Mouse (Mus musculus): Measurements from ENCODE around the gene Fam163b. TPM values are rescaled to one million over a fixed set of nuclear protein-coding genes. Genes with fewer than 3 reads are reported as not detected.

The Fam163b gene
- 0.25 and 0.39 TPM in 2 replicates for polyA plus RNA-seq (2016; fragmentation: Nextera tagmentation; extraction: Ambion mirVana)

GRCm38 (mm10) chr2:27141950-27142693 is at the start of gene Fam163b:
TSS of gene Fam163b (minus strand) at chr2:27142491.
- H3K27ac ChIP-seq, result peak within 1 kb of the TSS; percentile 67
- no peaks in the 10 kb centered on the region for H3K36me3 ChIP-seq
- H3K27me3 ChIP-seq (ENCODE audit: insufficient read depth, poor library complexity, severe bottlenecking), result peaks cover 67% of the 10 kb centered on the region
- H3K4me1 ChIP-seq, result peaks cover 9% of the 10 kb centered on the region
- DNase-seq (ENCODE audit: low spot score), result no peak
- H3K4me3 ChIP-seq, result peak within 1 kb of the TSS; percentile 66
- 1% methylated on average over 62 of the region's 62 CpGs for WGBS
- H3K9me3 ChIP-seq, result no peaks in the 10 kb centered on the region

- peak overlapping the region; percentile 47; the same call in 1 of the 2 replicates for H3K27ac ChIP-seq
- no peaks in the 10 kb centered on the region for H3K9me3 ChIP-seq
- DNase-seq (ENCODE audit: low spot score), result no peak
- no peak overlapping the region for H3K4me3 ChIP-seq
- no peaks in the 10 kb centered on the region for H3K36me3 ChIP-seq
- H3K4me1 ChIP-seq, result peaks cover 20% of the 10 kb centered on the region
- WGBS, result 64% methylated on average over 4 of the region's 4 CpGs
- peaks cover 31% of the 10 kb centered on the region for H3K27me3 ChIP-seq (ENCODE audit: insufficient read depth, poor library complexity, severe bottlenecking)
These were observed 47.7 kb upstream of the Fam163b start for GRCm38 (mm10) chr2:27189994-27190393.

- Histone ChIP-seq H3K9me3 (no peaks in the 10 kb centered on the region), H3K36me3 (no peaks in the 10 kb centered on the region), H3K4me3 (no peak overlapping the region), H3K4me1 (peaks cover 40% of the 10 kb centered on the region), H3K27ac (0 out of 2 replicates have a peak overlapping the region, but pooled peaks have one; percentile 17), H3K27me3 (ENCODE audit: insufficient read depth, poor library complexity, severe bottlenecking) (peaks cover 31% of the 10 kb centered on the region)
- DNase-seq (ENCODE audit: low spot score), result no peak
- 67% methylated on average over 6 of the region's 6 CpGs for WGBS
These were observed 45.2 kb upstream of the Fam163b start for GRCm38 (mm10) chr2:27187531-27187930.

- Histone ChIP-seq H3K36me3 (no peaks in the 10 kb centered on the region), H3K4me1 (peaks cover 74% of the 10 kb centered on the region), H3K4me3 (no peak overlapping the region), H3K27me3 (ENCODE audit: insufficient read depth, poor library complexity, severe bottlenecking) (peaks cover 13% of the 10 kb centered on the region; the same call in 1 of the 2 replicates), H3K27ac (peak overlapping the region; percentile 83), H3K9me3 (no peaks in the 10 kb centered on the region)
- DNase-seq (ENCODE audit: low spot score), result no peak
- 56% methylated on average over 12 of the region's 12 CpGs for whole genome bisulfite sequencing
These were observed 41.4 kb upstream of the Fam163b start for GRCm38 (mm10) chr2:27183734-27184133.

GRCm38 (mm10) chr2:27181907-27182306 is 39.6 kb upstream of the Fam163b start:
- peak overlapping the region; percentile 83 for H3K27ac ChIP-seq
- no peak overlapping the region for H3K4me3 ChIP-seq
- 21% methylated on average over 4 of the region's 4 CpGs for WGBS
- H3K27me3 ChIP-seq (ENCODE audit: insufficient read depth, poor library complexity, severe bottlenecking), result peaks cover 15% of the 10 kb centered on the region
- H3K9me3 ChIP-seq, result no peaks in the 10 kb centered on the region
- peaks cover 72% of the 10 kb centered on the region for H3K4me1 ChIP-seq
- no peak for DNase-seq (ENCODE audit: low spot score)
- no peaks in the 10 kb centered on the region for H3K36me3 ChIP-seq

GRCm38 (mm10) chr2:27179101-27179500 is 36.8 kb upstream of the Fam163b start:
- Histone ChIP-seq H3K9me3 (no peaks in the 10 kb centered on the region), H3K27me3 (ENCODE audit: insufficient read depth, poor library complexity, severe bottlenecking) (peaks cover 12% of the 10 kb centered on the region), H3K4me1 (peaks cover 75% of the 10 kb centered on the region), H3K36me3 (no peaks in the 10 kb centered on the region), H3K4me3 (no peak overlapping the region), H3K27ac (peak overlapping the region; percentile 83)
- no peak for DNase-seq (ENCODE audit: low spot score)
- WGBS, result 49% methylated on average over 8 of the region's 8 CpGs

GRCm38 (mm10) chr2:27175696-27176267 is 33.5 kb upstream of the Fam163b start:
- H3K9me3 ChIP-seq, result no peaks in the 10 kb centered on the region
- WGBS, result 79% methylated on average over 10 of the region's 10 CpGs
- peaks cover 20% of the 10 kb centered on the region for H3K27me3 ChIP-seq (ENCODE audit: insufficient read depth, poor library complexity, severe bottlenecking)
- no peaks in the 10 kb centered on the region for H3K36me3 ChIP-seq
- no peak overlapping the region for H3K4me3 ChIP-seq
- no peak for DNase-seq (ENCODE audit: low spot score)
- no peak overlapping the region for H3K27ac ChIP-seq
- H3K4me1 ChIP-seq, result peaks cover 41% of the 10 kb centered on the region

GRCm38 (mm10) chr2:27174242-27174641 is 32.0 kb upstream of the Fam163b start:
- WGBS, result 70% methylated on average over 2 of the region's 2 CpGs
- H3K4me1 ChIP-seq, result peaks cover 26% of the 10 kb centered on the region
- H3K27ac ChIP-seq, result no peak overlapping the region
- no peaks in the 10 kb centered on the region for H3K9me3 ChIP-seq
- peaks cover 20% of the 10 kb centered on the region for H3K27me3 ChIP-seq (ENCODE audit: insufficient read depth, poor library complexity, severe bottlenecking)
- no peaks in the 10 kb centered on the region for H3K36me3 ChIP-seq
- H3K4me3 ChIP-seq, result no peak overlapping the region
- no peak for DNase-seq (ENCODE audit: low spot score)

GRCm38 (mm10) chr2:27166999-27167398 is 24.7 kb upstream of the Fam163b start:
- Histone ChIP-seq H3K9me3 (no peaks in the 10 kb centered on the region), H3K27ac (peak overlapping the region; percentile 48; the same call in 1 of the 2 replicates), H3K4me1 (peaks cover 26% of the 10 kb centered on the region), H3K4me3 (no peak overlapping the region), H3K36me3 (no peaks in the 10 kb centered on the region), H3K27me3 (ENCODE audit: insufficient read depth, poor library complexity, severe bottlenecking) (peaks cover 29% of the 10 kb centered on the region; the same call in 1 of the 2 replicates)
- WGBS, result 7% methylated on average over 2 of the region's 2 CpGs
- DNase-seq (ENCODE audit: low spot score), result no peak

- Histone ChIP-seq H3K27ac (no peak overlapping the region), H3K27me3 (ENCODE audit: insufficient read depth, poor library complexity, severe bottlenecking) (peaks cover 29% of the 10 kb centered on the region; the same call in 1 of the 2 replicates), H3K4me3 (no peak overlapping the region), H3K36me3 (no peaks in the 10 kb centered on the region), H3K4me1 (peaks cover 26% of the 10 kb centered on the region), H3K9me3 (no peaks in the 10 kb centered on the region)
- 78% methylated on average over 2 of the region's 2 CpGs for WGBS
- no peak for DNase-seq (ENCODE audit: low spot score)
These were observed 23.8 kb upstream of the Fam163b start for GRCm38 (mm10) chr2:27166074-27166473.

GRCm38 (mm10) chr2:27164796-27165590 is 22.7 kb upstream of the Fam163b start, which contains the start of gene Dbh:
TSS of gene Dbh (plus strand) at chr2:27165233.
- H3K27me3 ChIP-seq (ENCODE audit: insufficient read depth, poor library complexity, severe bottlenecking), result peaks cover 29% of the 10 kb centered on the region; the same call in 1 of the 2 replicates
- DNase-seq (ENCODE audit: low spot score), result no peak
- 79% methylated on average over 12 of the region's 12 CpGs for WGBS
- H3K4me3 ChIP-seq, result no peak within 1 kb of the TSS
- H3K4me1 ChIP-seq, result peaks cover 26% of the 10 kb centered on the region
- no peaks in the 10 kb centered on the region for H3K36me3 ChIP-seq
- H3K9me3 ChIP-seq, result no peaks in the 10 kb centered on the region
- H3K27ac ChIP-seq, result 0 out of 2 replicates have a peak within 1 kb of the TSS, but pooled peaks have one; percentile 2

- 69% methylated on average over 5 of the region's 5 CpGs for WGBS
- H3K27ac ChIP-seq, result no peak overlapping the region
- H3K4me1 ChIP-seq, result peaks cover 31% of the 10 kb centered on the region
These were observed 21.6 kb upstream of the Fam163b start for GRCm38 (mm10) chr2:27163851-27164250.

More at GRCm38 (mm10) chr2:27163851-27164250, 21.6 kb upstream of the Fam163b start:
- no peak overlapping the region for H3K4me3 ChIP-seq
- DNase-seq (ENCODE audit: low spot score), result no peak
- H3K9me3 ChIP-seq, result no peaks in the 10 kb centered on the region
- H3K27me3 ChIP-seq (ENCODE audit: insufficient read depth, poor library complexity, severe bottlenecking), result peaks cover 29% of the 10 kb centered on the region; the same call in 1 of the 2 replicates
- no peaks in the 10 kb centered on the region for H3K36me3 ChIP-seq
